Mouse (Mus musculus) spleen, adult 2 months (tissue): ENCODE data around the gene Akap8.

Source experiments
- CTCF ChIP-seq: fragments of 200-500 bp; IDR thresholded peaks from 2 replicates; pipeline ENCODE4 v1.5.1; 2011; ENCODE audit warnings: mild to moderate bottlenecking, inconsistent platforms; ENCODE audit not compliant: insufficient read depth, insufficient read length, insufficient replicate concordance; ENCODE audit errors: extremely low read depth
- POLR2A ChIP-seq: fragments of 200-500 bp; IDR thresholded peaks from 2 replicates; pipeline ENCODE4 v1.6.1; 2011; ENCODE audit warnings: low read depth, low read length, inconsistent platforms

GRCm38 (mm10) chr17:32319950-32320349 is 1.1 kb downstream of the Akap8 start:
- TF ChIP-seq CTCF (no peak), POLR2A (no peak)
